Mouse (Mus musculus) C2C12 (cell line): ENCODE data around the gene Gm20388. TPM values are rescaled to one million over a fixed set of nuclear protein-coding genes. Genes with fewer than 3 reads are reported as not detected.

ENCODE experiments used
- H3K27me3 ChIP-seq: one replicate; pipeline ENCODE4 v1.6.1; 2011; ENCODE audit not compliant: control insufficient read depth, insufficient read depth, insufficient read length
- H3K36me3 ChIP-seq: one replicate; pipeline ENCODE4 v1.6.1; 2011; ENCODE audit not compliant: control insufficient read depth, insufficient read depth
- H3K4me3 ChIP-seq: one replicate; pipeline ENCODE4 v1.5.1; 2011; ENCODE audit warnings: mild to moderate bottlenecking, control low read depth; ENCODE audit not compliant: poor library complexity, insufficient read depth, severe bottlenecking
- H3K79me2 ChIP-seq: one replicate; pipeline ENCODE4 v1.6.1; 2011; ENCODE audit not compliant: control insufficient read depth, insufficient read depth
- H3K79me3 ChIP-seq: one replicate; pipeline ENCODE4 v1.6.1; 2011; ENCODE audit warnings: low read depth, control low read depth
- H3ac ChIP-seq: one replicate; pipeline ENCODE3; 2011; ENCODE audit warnings: low read depth; ENCODE audit not compliant: control insufficient read depth, insufficient read length
- CEBPB ChIP-seq: IDR thresholded peaks from one replicate; pipeline ENCODE4 v1.6.1; 2011; ENCODE audit warnings: low read depth, mild to moderate bottlenecking, control low read depth, moderate library complexity
- CTCF ChIP-seq: IDR thresholded peaks from one replicate; pipeline ENCODE4 v1.5.1; 2011; ENCODE audit not compliant: control insufficient read depth, insufficient read depth, insufficient read length
- FOSL1 ChIP-seq: IDR thresholded peaks from one replicate; pipeline ENCODE4 v1.8.0; 2011; ENCODE audit warnings: mild to moderate bottlenecking, low read length; ENCODE audit not compliant: poor library complexity, insufficient read depth, severe bottlenecking
- MAX ChIP-seq: IDR thresholded peaks from one replicate; pipeline ENCODE4 v1.6.1; 2011; ENCODE audit warnings: mild to moderate bottlenecking, control low read depth
- MYOD1 ChIP-seq: IDR thresholded peaks from one replicate; pipeline ENCODE4 v1.6.1; 2011; ENCODE audit warnings: low read depth; ENCODE audit not compliant: control insufficient read depth, insufficient read length
- MYOG ChIP-seq: IDR thresholded peaks from one replicate; pipeline ENCODE4 v1.6.1; 2011; ENCODE audit not compliant: control insufficient read depth, insufficient read length; ENCODE audit errors: extremely low read depth
- USF1 ChIP-seq: IDR thresholded peaks from one replicate; pipeline ENCODE4 v1.6.1; 2011; ENCODE audit warnings: low read depth, mild to moderate bottlenecking, control low read depth, moderate library complexity
- polyA plus RNA-seq: library from polyadenylated mRNA; unstranded; fragments of >200 nt; fragmentation: generic; extraction: Trizol; gene quantifications from one replicate; pipeline ENCODE4 v1.2.1, GENCODE M21; 2012; ENCODE audit warnings: missing spikeins

The Gm20388 gene
- polyA plus RNA-seq, 1 experiment: 15.0 TPM

DNA sequence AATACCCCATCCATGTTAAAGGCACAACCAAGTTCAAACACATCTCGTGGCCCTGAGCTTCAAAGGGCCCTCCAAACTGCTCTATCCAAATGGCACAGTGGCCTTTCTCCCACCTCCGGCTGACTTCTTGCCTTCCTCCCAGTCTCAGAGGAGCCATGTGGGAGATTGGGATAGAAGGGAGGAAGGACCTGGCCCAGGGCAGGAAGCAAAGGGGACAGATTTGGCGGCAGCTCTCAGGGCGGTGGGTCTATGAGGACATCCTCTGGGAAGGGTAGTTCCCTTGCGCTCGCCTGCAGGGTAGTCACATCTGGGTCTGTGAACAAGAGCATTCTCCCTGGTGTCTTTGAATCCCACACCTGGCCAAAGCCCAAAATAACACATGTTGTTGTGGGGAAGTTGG is 2786.9 kb downstream of the Gm20388 start:
- TF ChIP-seq MAX (no peak), MYOD1 (no peak)
- no peaks in the 10 kb centered on the region for H3K79me3 ChIP-seq
- no peak overlapping the region for H3K4me3 ChIP-seq
- peaks cover 69% of the 10 kb centered on the region for H3K27me3 ChIP-seq
- no peaks in the 10 kb centered on the region for H3K36me3 ChIP-seq
- H3K79me2 ChIP-seq: no peaks in the 10 kb centered on the region
- no peak overlapping the region for H3ac ChIP-seq

DNA sequence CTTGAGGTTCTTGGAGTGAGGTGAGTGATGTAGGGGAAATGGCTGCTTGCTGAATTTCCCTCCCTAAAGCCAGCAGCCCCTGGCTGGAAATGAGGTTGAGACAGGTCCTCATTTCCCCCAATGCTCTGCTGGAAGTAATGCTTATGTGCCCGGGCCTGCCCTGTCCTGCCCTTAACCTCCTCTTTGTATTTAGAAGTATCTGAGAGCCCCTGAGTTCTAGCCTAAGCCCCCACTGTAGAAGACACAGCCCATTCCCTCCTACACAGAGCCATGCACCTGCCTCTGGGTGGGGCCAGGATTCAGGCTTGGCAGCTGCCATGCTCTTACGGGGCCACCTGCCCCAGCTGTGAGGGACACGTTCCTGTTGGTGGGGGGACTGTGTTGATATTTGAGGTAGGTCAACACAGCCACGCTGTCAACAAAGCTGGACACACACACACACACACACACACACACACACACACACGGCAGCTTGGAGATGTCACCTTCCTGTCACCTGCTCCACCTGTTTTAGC is 2787.7 kb downstream of the Gm20388 start:
- no peak for TF ChIP-seq FOSL1
- Histone ChIP-seq H3K27me3 (peaks cover 68% of the 10 kb centered on the region), H3K79me3 (no peaks in the 10 kb centered on the region), H3K4me3 (no peak overlapping the region), H3K36me3 (no peaks in the 10 kb centered on the region), H3K79me2 (no peaks in the 10 kb centered on the region), H3ac (no peak overlapping the region)

DNA sequence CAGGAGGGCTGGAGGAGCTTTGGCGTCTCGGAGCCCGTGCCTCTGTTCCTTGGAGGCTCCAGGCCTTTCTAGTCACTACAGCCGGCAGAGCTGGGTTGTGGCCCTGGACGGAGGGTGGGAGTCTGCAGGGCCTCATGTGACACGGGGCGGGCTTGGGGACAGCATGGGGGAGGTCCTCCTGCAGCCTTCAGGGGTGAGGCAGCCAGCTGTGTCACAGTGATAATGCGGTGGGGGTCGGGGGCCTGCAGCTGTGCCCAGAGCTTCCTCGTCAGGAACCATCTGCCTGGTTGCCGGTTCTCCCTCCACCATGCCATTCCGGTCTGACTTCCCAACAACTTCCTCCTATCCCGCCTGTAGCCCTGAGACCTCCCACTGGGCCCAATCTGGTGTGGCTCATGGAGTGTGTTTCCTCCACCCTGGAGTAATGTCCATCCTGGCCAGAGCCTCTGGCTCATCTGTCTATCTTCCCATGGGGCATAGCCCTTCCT is 2788.4 kb downstream of the Gm20388 start, which contains the start of gene Cbfa2t3:
Gene Cbfa2t3 (minus strand): TSS at position 105 of the 488 bp plus-strand sequence.
- Histone ChIP-seq H3K4me3 (no peak within 1 kb of the TSS), H3K79me3 (no peaks in the 10 kb centered on the region), H3ac (no peak within 1 kb of the TSS), H3K27me3 (peaks cover 66% of the 10 kb centered on the region), H3K79me2 (no peaks in the 10 kb centered on the region), H3K36me3 (no peaks in the 10 kb centered on the region)
- TF ChIP-seq USF1 (no peak), CEBPB (no peak), CTCF (no peak), MYOD1 (no peak), MAX (no peak), FOSL1 (no peak), MYOG (no peak)

DNA sequence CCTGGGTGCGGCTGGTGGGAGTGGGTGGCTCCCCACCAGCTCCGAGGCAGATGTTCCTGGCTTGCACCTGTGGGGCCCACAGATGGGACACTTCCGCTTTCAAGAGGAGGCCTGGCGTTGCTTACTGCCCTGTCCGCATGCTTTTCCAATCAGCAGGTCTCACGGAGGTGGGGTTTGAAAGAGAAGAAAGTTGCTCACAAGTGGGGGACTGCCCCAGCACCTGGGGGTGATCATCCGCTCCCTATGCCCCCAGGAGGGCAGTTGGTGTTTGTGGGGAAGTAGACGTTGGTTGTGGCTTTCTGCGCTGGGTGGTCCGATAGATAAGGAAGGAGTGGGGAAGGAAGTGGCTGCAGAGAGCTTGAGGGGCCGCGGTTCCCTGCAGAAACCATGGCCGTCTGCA is 2790.0 kb downstream of the Gm20388 start:
- Histone ChIP-seq H3K36me3 (no peaks in the 10 kb centered on the region), H3ac (no peak overlapping the region), H3K79me3 (no peaks in the 10 kb centered on the region), H3K4me3 (no peak overlapping the region), H3K27me3 (peaks cover 65% of the 10 kb centered on the region), H3K79me2 (no peaks in the 10 kb centered on the region)
- TF ChIP-seq CEBPB (no peak), FOSL1 (no peak), MAX (no peak), CTCF (no peak), MYOG (no peak), MYOD1 (no peak), USF1 (no peak)

DNA sequence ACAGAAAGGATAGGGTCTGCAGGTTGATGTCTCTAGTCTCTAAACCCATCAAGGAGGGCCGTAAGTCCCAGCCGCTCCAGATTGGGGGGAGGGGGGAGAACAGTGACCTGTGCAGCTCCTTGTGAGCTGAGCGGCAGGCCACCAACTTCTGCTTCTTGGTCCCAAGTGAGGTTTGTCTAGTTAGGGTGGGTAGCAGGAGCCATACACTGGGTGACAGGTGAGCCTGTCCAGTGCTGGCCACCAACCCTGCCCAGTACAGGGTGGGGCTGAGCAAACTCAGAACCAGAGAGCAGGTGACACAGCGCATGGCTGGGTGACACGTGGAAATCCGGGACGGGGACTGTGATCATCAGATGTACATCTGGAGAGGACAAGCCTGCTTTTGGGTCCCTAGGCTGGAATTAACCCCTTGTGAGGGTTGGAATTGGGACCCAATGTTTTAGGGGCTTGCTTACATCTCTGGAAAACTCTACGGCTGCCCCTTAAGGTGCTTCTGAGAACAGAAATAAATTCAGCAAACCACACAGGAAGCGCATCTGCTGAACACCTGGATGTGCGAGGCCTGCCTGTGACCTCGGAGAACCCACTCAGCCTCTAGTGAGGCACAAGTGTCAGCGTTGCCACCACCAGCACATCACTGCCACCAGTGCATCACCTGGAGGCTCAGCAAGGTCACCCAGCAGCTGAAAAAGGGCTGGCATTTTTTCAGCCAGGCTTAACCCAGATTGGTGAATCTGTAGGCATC is 2791.0 kb downstream of the Gm20388 start:
- Histone ChIP-seq H3ac (no peak overlapping the region), H3K4me3 (no peak overlapping the region), H3K79me2 (no peaks in the 10 kb centered on the region), H3K27me3 (peaks cover 69% of the 10 kb centered on the region), H3K79me3 (no peaks in the 10 kb centered on the region), H3K36me3 (no peaks in the 10 kb centered on the region)
- TF ChIP-seq CTCF: no peak

DNA sequence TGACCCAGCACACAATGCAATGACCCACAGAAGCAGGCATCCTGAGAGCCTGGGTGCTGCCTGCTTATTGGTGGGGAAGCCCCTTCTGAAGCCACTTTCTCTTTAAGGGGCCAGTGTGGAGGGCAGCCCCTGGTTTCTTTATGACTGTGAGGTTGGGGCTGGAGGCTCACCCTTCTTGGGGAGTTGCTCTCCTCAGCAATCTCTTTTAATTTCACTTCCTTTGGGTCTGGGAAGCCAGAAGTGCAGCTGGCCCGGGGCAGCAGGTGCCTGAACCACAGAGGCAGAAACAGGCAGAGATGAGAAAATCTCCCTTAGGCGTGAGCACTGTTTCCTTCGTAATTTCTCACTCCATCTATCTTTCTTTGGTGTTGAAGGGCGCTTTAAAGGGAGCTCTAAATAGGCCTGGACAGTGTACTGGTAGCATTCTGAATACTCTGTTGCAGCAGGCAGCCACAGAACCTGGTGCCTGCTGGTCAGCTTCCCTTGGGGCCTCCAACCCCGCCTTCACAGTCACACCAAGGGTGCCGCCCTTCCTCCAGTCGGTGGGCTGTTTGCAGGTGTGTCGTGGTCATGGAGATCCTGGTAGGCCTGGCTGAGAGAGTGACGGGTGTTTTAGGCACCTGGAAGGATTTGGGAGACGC is 2791.8 kb downstream of the Gm20388 start:
- Histone ChIP-seq H3K4me3 (no peak overlapping the region), H3K79me3 (no peaks in the 10 kb centered on the region), H3K79me2 (no peaks in the 10 kb centered on the region), H3ac (no peak overlapping the region), H3K36me3 (no peaks in the 10 kb centered on the region), H3K27me3 (peaks cover 77% of the 10 kb centered on the region)
- TF ChIP-seq MYOG (no peak), FOSL1 (no peak)
